Mouse (Mus musculus) liver, embryonic 14.5 days (tissue): ENCODE measurements around the gene Mad1l1.

Experiments used
- CTCF ChIP-seq: IDR thresholded peaks from 2 replicates; pipeline ENCODE4 v1.5.1; 2016; ENCODE audit warnings: antibody characterized with exemption, low read depth, control low read depth
- EP300 ChIP-seq: IDR thresholded peaks from 2 replicates; pipeline ENCODE4 v1.6.1; 2016; ENCODE audit warnings: antibody characterized with exemption, low read depth

DNA sequence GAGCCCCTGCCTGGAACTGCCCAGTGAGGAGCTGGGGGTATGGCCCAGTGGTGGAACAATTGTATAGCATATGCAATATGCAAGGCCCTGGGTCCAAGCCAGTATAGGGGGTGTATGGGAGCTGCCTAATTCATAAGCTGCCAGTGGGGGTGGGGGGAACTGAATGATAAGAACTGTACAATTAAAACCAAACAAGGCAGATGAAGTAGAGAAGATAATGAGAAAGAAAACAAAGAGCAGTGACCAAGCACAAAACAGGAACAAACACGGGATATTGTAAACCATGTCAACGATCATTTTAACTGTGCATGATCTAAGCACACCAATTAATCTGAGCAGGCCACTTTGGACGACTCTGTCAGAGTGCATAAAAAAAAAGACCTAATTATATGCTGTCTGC lies 167.2 kb downstream of the Mad1l1 start:
- TF ChIP-seq CTCF (no peak), EP300 (no peak)
